Mouse (Mus musculus) ES-Bruce4 (cell line): ENCODE data around the gene Pik3r5.

ENCODE experiments used
- EP300 ChIP-seq: IDR thresholded peaks from 2 replicates; pipeline ENCODE4 v1.6.1; 2011; ENCODE audit warnings: low read depth, low read length; ENCODE audit not compliant: insufficient read depth
- POLR2A ChIP-seq: IDR thresholded peaks from one replicate; pipeline ENCODE4 v1.8.1; 2011; ENCODE audit warnings: low read length; ENCODE audit not compliant: insufficient read depth

DNA sequence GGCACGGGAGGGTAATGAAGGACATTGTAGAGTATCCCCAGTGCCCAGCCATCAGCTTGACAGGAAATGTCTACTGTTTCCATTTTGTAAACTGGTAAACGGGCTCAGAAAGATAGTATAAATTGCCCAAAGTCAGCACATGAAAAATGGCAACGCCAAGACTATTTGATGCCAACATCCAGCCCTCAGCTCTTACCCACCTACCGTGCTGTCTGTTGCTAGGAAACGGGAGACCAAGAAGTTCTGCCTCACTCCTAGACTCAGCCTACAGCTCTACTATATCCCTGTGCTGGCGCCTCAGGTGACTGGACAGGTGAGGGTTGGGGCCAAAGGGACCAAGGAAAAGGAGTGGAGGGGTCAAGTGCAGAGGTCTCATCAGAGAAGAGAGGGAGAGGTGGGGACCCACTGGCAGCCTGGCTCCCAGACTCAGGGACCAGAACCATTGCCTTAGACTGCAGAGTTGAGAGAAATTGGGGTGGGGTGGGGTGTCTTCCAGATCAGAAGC lies 102.1 kb downstream of the Pik3r5 start:
- TF ChIP-seq EP300, result no peak
- no peak for TF ChIP-seq POLR2A
